Mouse (Mus musculus) embryo, embryonic 10 days (tissue): Measurements from ENCODE around the gene Fgfr2.
"Not testable (repeated sequence)": the region's sequence is repeated elsewhere in the genome, so short reads cannot be mapped to it uniquely, and the experiment has no call there.

Experiments
- DNase-seq: peaks from one replicate; pipeline ENCODE4 v3.0.0-alpha.2; 2015; ENCODE audit warnings: low spot score

Gene Fgfr2

DNA sequence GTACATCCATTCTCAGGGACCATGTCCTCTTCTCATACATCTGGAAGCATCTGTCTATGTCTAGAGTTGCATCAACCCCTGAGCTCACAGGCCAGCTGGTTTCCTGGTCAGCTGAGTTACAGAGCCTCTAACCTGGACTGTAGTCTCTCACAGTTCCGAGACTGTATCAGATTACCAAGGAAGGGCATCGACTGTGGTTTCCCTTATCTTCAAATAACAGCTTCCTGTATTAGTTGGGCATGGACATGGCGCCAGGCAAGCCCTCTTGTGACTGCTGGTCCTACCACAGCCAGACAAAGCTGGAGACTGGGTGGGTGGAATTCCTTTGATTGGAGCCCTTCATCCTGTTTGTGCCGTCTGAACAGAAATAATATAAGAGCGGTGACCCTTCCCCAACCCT is 1970.1 kb downstream of the Fgfr2 start:
- DNase-seq: no peak

DNA sequence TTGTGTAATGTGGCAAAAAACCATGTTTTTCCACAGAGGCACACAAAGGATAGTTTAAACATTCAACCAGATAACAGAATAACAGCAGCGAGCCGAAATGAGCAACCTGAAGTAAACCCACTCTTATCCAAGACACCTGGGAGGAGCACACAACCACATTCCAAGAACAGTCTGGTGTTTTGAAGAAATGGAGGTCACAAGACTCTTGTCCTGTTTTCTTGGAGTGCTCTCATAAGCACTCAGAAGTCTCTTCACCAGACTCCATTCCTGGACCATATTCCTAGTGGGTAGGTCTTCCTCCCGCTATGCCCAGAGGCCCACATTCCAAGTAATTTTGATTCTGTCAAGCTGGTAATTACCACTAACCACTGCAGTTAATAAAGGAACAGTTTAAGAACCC is 1973.0 kb downstream of the Fgfr2 start:
- DNase-seq: no peak

DNA sequence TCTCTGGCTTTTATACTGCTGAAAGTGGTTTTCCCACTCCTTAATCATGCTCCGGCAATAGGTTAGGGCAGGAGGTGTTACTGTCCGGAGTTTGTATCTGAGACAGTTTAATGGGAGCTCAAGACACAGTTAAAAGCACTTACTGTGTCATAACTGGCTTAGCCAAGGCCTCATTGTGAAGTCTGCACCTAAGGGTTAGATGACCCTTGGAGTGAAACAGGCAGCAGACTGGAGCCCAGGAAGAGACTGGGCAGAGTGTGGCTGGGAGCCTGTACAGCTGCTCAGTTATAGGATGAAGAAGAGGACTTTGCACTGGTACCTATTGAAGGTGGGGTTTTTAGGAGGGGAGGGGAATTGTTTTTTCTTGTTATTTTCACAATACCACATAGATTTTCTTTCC is 1976.9 kb downstream of the Fgfr2 start, which contains the start of gene 4933402N03Rik:
Gene 4933402N03Rik (minus strand): TSS at position 101 of the 400 bp plus-strand sequence.
- DNase-seq: no peak

DNA sequence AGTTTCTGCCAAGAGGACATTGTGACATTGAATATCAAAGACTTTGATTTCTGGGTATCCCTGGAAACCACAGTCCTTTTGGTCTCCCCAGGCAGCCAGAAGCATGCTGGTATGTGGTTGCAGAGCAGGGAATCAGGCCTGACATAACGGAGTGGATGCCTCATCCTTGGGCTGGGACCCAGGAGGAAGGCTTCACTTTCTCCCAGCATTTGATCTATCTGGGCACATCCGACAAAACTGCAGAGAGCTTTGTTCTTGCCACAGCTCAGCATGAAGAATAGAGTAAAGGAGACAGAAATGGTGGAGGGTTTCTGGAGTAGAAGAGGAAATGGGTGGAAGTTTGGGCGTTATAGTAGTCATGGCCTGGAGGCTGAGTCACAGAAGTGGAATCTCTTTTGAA is 1990.0 kb downstream of the Fgfr2 start:
- DNase-seq: no peak

DNA sequence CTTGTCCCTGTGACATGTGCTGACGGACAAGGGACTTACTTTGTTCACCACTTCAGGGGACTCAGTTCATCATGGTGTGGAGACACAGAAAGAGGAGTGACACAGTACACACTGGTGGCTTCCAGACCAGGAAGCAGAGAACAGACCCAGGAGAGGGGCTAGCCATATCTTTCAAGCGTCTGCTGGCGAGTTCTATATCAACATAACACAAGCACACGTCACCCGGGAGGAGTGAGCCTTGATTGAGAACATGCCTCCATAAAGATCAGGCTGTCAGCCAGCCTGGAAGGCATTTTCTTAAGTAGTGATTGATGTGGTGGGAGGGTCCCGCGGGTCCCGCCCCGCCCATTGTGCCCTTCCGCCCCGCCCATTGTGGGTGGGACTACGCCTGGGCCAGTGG is 1993.1 kb downstream of the Fgfr2 start:
- peak; percentile 30 for DNase-seq

DNA sequence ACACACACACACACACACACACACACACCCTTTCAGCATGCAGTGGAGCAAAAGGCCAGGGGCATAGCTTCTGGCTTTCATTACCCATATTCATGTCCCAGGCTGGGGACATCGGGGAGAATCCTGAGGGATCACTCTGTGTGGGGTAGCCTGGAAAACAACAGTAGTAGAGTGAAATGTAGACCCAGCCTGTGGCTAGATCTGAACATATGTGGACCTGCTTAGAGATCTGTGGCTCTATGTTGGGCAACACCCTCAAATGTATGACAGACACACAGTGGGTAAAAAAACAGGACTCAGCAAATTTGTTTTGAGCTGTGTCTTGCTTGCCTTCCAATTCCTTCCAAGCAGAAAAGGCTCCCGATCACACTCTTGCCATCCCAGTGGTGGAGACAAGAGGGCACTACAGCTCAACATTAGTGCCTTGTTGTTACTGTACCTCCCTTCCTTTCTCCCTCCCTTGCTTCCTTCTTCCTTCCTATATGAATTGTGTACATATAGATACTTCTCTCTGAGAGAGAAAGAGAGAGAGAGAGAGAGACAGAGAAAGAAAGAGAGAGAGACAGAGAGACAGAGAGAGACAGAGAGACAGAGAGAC is 2000.8 kb downstream of the Fgfr2 start:
- DNase-seq: no peak

DNA sequence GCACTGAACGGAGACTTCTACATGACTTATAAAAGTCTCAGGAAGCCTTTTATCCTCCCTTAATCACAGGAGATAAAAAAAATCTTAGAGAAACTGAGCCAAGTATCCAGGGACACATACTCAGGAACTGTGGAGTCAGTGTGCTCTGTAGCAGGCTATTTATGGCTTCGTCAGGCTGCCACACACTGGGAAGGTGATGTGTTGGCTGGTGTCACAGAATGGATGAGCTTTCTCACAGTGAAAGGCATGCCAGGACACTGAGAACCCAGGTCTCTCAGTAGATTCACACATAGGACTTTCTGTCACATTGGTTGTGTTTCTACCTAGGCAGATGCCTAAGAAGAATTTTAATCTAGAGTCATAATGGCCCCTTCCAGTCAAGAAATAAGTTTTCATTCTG is 2008.7 kb downstream of the Fgfr2 start:
- DNase-seq: no peak

DNA sequence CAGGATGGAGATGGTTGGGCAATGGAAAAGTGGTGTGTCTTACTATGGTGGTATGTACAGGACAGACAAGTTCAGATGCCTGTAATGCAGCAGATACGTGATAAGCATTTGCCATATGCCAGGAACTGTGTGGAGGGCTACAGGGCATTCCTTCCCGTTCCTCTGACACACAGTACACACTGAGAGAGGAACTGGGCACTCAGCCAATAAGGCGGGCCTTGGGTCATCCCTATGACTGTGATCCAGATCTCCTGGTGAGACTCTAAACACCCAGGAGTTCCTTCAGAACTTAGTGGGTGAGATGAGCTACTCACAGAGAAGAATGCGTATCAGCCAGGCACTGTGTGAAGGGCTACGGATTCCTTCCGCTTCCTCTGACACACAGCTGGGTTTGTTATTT is 2009.5 kb downstream of the Fgfr2 start:
- DNase-seq: no peak

DNA sequence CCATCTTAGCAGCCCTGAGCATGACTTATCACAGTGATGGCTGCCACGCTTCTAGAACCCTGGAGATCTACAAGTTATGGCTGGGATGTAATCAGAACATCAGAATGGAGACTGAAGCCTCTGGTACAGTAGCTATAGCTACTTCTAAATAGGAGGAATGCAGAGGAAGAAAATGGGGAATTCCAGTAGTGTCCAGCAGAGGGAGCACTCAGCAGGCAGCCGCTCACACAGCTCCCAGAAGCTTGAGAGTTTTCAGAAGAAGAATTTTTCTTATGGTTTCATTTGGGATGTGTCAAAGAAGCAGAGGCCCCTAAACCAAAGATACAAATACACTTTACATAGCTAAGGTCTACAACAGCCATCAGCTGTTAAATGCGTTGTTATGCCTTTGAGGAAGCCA is 2010.7 kb downstream of the Fgfr2 start:
- peak; percentile 68 for DNase-seq

DNA sequence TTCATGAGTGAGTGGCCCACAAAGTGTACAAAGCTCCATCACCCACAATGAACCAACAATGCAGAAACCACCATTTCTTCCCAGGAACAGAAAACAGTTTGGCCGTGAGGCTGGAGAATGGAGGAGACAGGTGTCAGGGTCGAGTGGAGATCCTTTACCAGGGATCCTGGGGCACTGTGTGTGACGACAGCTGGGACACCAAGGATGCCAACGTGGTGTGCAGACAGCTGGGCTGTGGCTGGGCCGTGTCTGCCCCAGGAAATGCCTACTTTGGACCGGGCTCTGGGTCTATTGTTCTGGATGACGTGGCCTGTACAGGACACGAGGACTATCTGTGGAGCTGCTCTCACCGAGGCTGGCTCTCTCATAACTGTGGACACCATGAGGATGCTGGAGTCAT is 2040.7 kb downstream of the Fgfr2 start:
- DNase-seq: not testable (repeated sequence)

DNA sequence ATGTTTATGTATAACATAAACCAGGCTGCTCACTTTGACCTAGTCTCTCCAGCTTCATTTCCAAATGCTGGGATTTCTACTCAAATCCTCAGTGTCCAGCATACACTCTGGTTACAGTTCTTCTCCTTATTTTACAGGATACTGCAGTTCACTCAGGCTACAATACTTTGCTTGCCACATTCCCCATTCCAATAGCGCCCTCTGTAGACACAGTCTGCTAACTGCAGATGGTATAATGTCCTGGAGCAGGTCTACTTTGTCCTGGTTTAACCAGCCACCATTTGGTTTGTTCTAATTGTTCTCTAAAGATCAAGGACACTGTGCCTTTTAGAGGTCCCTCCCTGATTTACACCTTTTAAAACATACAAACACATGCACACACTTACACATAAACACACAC is 2047.2 kb downstream of the Fgfr2 start:
- peak; percentile 35 for DNase-seq

DNA sequence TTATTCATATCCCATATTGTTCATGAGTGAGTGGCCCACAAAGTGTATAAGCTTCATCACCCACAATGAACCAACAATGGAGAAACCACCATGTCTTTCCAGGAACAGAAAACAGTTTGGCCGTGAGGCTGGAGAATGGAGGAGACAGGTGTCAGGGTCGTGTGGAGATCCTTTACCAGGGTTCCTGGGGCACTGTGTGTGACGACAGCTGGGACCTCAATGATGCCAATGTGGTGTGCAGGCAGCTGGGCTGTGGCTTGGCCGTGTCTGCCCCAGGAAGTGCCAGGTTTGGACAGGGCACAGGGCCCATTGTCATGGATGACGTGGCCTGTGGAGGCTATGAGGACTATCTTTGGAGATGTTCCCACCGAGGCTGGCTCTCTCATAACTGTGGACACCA is 2049.1 kb downstream of the Fgfr2 start:
- DNase-seq: not testable (repeated sequence)

DNA sequence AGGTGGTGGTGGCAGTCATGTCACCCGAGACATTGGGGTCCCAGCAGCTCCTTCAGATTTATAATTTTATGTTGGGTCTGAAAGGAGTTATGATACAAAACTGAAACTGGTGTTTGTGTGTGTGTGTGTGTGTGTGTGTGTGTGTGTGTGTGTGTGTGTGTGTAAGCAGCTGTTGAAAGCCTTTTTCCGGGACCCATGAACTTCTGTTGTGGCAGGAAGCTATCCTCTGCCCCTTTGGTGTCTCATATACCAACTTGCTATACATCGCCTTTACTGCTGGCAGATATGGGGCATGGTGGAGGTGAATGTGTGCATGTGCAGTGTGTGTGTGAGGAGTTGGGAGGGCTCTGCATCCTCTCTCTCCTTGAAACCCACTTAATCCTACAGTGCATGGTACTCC is 2049.7 kb downstream of the Fgfr2 start:
- DNase-seq: not testable (repeated sequence)

DNA sequence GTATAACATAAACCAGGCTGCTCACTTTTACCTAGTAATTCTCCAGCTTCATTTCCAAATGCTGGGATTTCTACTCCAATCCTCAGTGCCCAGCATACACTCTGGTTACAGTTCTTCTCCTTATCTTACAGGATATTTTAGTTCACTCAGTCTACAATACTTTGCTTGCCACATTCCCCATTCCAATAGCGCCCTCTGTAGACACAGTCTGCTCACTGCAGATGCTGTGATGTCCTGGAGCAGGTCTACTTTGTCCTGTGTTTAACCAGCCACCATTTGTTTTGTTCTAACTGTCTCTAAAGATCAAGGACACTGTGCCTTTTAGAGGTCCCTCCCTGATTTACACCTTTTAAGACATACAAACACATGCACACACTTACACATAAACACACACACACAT is 2055.0 kb downstream of the Fgfr2 start:
- DNase-seq: peak; percentile 9

DNA sequence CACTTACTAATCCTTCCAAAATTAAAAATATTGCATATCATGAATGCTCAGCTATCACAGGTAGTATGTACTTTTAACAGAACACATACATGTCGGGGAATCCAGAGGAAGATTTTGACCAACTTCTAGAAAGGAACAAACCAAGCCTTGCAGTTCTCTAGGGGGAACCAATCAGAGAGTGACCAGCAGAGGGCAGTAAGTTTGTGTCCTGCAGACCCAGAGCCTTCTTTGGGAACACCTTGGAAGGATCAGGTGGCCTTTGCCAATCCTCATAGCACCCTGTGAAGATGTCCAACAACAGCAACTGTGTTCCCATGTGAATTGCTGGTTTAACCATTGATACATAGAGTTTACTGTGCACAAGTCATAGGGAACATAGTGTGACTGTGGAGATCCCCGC is 2060.6 kb downstream of the Fgfr2 start:
- DNase-seq: no peak

DNA sequence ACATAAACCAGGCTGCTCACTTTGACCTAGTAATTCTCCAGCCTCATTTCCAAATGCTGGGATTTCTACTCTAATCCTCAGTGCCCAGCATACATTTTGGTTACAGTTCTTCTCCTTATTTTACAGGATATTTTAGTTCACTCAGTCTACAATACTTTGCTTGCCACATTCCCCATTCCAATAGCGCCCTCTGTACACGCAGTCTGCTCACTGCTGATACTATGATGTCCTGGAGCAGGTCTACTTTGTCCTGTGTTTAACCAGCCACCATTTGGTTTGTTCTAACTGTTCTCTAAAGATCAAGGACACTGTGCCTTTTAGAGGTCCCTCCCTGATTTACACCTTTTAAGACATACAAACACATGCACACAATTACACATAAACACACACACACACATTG is 2063.3 kb downstream of the Fgfr2 start:
- DNase-seq: peak; percentile 15

DNA sequence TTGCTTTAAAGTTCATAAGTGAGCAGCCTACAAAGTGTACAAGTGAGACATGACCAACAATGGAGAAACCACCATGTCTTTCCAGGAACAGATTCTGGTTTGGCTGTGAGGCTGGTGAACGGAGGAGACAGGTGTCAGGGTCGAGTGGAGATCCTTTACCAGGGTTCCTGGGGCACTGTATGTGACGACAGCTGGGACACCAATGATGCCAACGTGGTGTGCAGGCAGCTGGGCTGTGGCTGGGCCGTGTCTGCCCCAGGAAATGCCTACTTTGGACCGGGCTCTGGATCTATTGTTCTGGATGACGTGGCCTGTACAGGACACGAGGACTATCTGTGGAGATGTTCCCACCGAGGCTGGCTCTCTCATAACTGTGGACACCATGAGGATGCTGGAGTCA is 2065.2 kb downstream of the Fgfr2 start:
- DNase-seq: not testable (repeated sequence)

DNA sequence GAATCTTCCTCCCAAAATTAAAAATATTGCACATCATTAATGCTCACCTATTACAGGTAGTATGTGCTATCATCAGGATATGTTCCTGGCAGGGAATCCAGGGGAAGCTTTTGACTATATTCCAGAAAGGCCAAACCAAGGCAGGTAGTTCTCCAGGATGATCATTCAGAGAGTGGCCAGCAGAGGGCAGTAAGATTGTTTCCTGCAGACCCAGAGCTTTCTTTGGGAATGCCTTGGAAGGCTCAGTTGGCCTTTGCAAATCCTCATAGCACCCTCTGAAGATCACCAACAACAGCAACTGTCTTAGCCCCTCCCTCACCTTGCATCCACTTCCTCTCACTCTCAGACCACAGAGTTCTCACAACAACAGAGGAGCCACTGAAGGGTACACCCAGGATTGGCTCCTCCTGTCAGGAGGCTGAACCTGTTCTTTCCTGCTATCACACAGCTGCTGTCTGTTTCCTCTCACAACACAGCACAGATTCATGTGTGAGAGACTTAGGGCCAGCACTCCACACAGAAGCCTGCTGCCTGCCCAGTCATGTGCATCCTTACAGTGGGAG is 2068.3 kb downstream of the Fgfr2 start:
- peak; percentile 21 for DNase-seq

DNA sequence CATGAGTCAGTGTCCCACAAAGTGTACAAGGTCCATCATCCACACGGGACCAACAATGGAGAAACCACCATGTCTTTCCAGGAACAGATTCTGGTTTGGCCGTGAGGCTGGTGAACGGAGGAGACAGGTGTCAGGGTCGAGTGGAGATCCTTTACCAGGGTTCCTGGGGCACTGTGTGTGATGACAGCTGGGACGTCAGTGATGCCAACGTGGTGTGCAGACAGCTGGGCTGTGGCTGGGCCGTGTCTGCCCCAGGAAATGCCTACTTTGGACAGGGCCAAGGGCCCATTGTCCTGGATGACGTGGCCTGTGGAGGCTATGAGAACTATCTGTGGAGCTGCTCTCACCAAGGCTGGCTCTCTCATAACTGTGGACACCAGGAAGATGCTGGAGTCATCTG is 2073.3 kb downstream of the Fgfr2 start:
- DNase-seq: not testable (repeated sequence)

DNA sequence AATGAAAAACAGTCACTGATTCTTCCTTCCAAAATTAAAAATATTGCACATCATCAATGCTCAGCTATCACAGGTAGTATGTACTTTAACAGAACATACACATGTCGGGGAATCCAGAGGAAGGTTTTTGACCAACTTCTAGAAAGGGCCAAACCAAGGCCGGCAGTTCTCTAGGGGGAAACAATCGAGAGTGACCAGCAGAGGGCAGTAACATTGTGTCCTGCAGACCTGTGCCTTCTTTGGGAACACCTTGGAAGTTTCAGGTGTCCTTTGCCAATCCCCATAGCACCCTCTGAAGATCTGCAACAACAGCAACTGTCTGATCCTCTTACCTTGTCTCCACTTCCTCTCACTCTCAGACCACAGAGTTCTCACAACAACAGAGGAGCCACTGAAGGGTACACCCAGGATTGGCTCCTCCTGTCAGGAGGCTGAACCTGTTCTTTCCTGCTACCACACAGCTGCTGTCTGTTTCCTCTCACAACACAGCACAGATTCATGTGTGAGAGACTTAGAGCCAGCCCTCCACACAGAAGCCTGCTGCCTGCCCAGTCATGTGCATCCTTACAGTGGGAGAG is 2077.8 kb downstream of the Fgfr2 start:
- peak; percentile 14 for DNase-seq

DNA sequence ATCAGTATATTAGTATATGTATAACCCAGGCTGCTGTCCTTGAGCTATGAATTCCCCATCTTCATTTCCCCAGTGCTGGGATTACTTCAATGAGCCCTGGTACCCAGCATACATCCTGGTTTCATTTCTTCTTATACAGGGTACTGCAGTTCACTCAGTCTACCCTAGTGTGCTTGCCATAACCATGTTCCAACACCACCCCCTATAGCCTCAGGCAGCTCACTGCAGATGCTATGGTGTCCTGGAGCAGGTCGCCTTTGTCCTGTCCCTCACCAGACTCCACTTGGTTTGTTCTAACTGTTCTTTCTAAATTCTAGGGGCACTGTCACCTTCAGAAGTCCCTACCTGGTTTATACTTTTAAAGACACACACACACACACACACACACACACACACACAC is 2080.5 kb downstream of the Fgfr2 start:
- peak; percentile 37 for DNase-seq

DNA sequence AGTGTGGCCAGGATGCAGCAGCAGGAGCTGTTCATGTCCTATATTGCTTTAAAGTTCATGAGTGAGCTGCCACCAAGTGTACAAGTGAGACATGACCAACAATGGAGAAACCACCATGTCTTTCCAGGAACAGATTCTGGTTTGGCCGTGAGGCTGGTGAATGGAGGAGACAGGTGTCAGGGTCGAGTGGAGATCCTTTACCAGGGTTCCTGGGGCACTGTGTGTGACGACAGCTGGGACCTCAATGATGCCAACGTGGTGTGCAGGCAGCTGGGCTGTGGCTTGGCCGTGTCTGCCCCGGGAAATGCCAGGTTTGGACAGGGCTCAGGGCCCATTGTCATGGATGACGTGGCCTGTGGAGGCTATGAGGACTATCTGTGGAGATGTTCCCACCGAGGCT is 2082.4 kb downstream of the Fgfr2 start:
- DNase-seq: not testable (repeated sequence)

DNA sequence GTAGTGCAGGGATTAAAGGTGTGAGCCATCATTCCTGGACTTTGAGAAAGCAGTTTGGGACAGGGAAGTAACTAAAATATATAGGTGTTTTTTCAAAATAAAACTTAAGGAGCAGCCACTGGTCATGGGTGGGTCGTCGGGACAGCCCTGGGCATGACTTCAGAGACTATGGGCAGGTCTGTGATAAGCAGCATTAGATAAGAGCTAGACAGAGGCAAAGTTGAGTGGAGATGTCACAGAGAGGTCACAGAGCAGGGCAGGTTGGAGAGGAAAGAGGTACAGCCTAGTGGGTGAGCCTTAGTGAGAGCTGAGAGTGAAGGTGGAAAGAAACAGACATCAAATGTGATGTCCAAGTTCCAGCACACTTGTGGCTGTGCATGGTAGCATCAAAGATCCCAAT is 2086.1 kb downstream of the Fgfr2 start:
- DNase-seq: no peak

DNA sequence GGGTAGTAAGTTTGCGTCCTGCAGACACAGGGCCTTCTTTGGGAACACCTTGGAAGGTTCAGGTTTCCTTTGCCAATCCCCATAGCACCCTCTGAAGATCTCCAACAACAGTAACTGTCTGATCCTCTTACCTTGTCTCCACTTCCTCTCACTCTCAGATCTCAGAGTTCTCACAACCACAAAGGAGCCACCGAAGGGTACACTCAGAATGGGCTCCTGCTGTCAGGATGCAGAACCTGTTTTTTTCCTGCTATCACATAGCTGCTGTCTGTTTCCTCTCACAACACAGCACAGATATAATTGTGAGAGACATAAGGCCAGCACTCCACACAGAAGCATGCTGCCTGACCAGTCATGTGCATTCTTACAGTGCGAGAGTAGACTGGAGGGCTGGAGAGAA is 2086.8 kb downstream of the Fgfr2 start:
- no peak for DNase-seq
